Mouse (Mus musculus) liver, postnatal 0 days (tissue): ENCODE measurements around the gene Olfr1312.

Experiments used
- CTCF ChIP-seq: sonication (generic); IDR thresholded peaks from 2 replicates; pipeline ENCODE4 v1.5.1; 2016; ENCODE audit warnings: antibody characterized with exemption, low read depth
- EP300 ChIP-seq: IDR thresholded peaks from 2 replicates; pipeline ENCODE4 v1.6.1; 2016; ENCODE audit warnings: antibody characterized with exemption, low read depth, mild to moderate bottlenecking

DNA sequence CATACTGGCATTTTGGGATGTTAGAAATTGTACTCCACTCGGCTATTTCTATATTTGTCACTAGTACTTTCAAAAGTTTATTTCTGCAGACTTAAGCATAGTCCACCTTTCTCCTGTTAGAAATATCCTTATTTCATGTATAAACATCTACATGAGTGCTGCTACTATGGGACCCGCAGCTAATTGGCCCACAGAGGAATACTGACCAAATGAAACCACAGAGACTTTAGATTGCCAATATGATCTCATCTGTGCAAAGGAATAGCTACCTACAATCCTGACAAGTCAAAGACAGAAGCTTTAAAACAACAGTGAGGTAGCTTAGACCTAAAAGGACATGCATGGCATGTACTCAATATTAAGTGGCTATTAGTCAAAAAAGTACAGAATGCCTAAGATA is 25.7 kb downstream of the Olfr1312 start, which contains the start of gene Olfr1311:
- TF ChIP-seq EP300 (no peak), CTCF (no peak)
